In the genomic region with DNA sequence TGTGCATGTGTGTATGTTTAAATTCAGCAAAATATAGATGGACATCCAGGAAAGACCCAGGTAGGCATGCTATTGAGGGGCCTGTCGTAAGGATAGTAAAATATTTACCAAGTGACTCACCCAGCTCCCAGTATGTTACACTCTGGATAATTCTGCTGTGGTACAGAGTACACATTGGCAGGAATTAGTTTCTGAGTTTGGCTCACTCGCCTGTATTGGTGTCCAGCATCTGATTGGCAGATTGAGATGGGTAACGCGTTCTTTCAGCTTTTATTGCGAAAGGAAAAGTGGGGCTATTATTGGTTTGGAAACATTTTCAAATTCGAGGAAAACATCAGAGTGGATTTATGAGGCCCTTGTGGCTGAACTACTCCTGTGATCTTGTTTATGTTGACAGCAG, we compare ENCODE assay signal across 23 mouse cellular contexts.
DNase-seq lines count a peak whose midpoint lies in the region; ATAC-seq and TF ChIP-seq lines count a peak whose summit lies in the region.
"Had no signal": no experiment of that assay in that cellular context is flagged by ENCODE, and none has a peak within 500 bp of the region (broad histone marks: within the 10 kb centered on the region; RNA-seq: fewer than 3 reads in every experiment).

No protein-coding gene starts in this region.

- TF ChIP-seq CTCF in lung, postnatal 0 days (IDR thresholded peaks at IDR 0.05), result no peak
- no peak for TF ChIP-seq CTCF in stomach, postnatal 0 days (IDR thresholded peaks at IDR 0.05; ENCODE audit: low read depth)

- no peak for TF ChIP-seq EP300 in lung, postnatal 0 days (IDR thresholded peaks at IDR 0.05)
- no peak for TF ChIP-seq EP300 in stomach, postnatal 0 days (optimal IDR thresholded peaks at IDR 0.05)

- intact Hi-C loops in heart, postnatal 25 days (cut with DNase I), result no loop called here

- no peak overlapping the region for H3K4me3 ChIP-seq in lung, postnatal 0 days (ENCODE audit: low read depth, low read length)
- H3K4me3 ChIP-seq in intestine, embryonic 15.5 days (replicated peaks), result no peak overlapping the region
- H3K4me3 ChIP-seq in stomach, postnatal 0 days (ENCODE audit: low read depth, low read length), result no peak overlapping the region
- H3K4me3 ChIP-seq: hindbrain, embryonic 15.5 days; left cerebral cortex, adult 2 months; megakaryocyte, embryonic 14.5 days had no signal

- no peaks in the 10 kb centered on the region for H3K36me3 ChIP-seq in lung, postnatal 0 days (ENCODE audit: insufficient read depth, low read length)
- 0 out of 2 replicates have a peak, but pooled peaks cover 8% of the 10 kb centered on the region for H3K36me3 ChIP-seq in intestine, embryonic 15.5 days
- no peaks in the 10 kb centered on the region for H3K36me3 ChIP-seq in stomach, postnatal 0 days (ENCODE audit: control insufficient read depth, insufficient read depth, low read length)
- H3K36me3 ChIP-seq: G1E; hindbrain, embryonic 15.5 days had no signal

- peak; percentile 6 for DNase-seq in heart, adult 8-10 months (ENCODE audit: low spot score)
- DNase-seq in heart, postnatal 25 days (ENCODE audit: low spot score), result no peak
- DNase-seq in lung, postnatal 0 days (ENCODE audit: low spot score), result peak; percentile 36
- no peak for DNase-seq in lung, postnatal 4 days
- DNase-seq in stomach, postnatal 0 days (ENCODE audit: low spot score), result no peak
- no peak for DNase-seq in embryo, embryonic 11 days
- DNase-seq in spleen, postnatal 36 days (ENCODE audit: low spot score in 2 of 2), result no peak
- DNase-seq: adrenal gland, postnatal 36 days; cerebellum, adult 18-20 months; cerebellum, postnatal 36 days; forebrain, postnatal 0 days; heart, postnatal 4 days; kidney, adult 18-20 months; kidney, postnatal 10 days; lung, postnatal 14 days; thymus, adult 18-20 months; thymus, postnatal 4 days had no signal

- H3K9ac ChIP-seq in lung, postnatal 0 days (replicated peaks; ENCODE audit: low read depth), result no peak overlapping the region
- H3K9ac ChIP-seq in intestine, embryonic 15.5 days, result no peak overlapping the region
- H3K9ac ChIP-seq in stomach, postnatal 0 days (ENCODE audit: low read length), result no peak overlapping the region
- H3K9ac ChIP-seq: forebrain, postnatal 0 days; hindbrain, embryonic 15.5 days; liver, embryonic 14.5 days had no signal

- H3K27ac ChIP-seq in lung, postnatal 0 days (ENCODE audit: low read length), result no peak overlapping the region
- H3K27ac ChIP-seq in intestine, embryonic 15.5 days, result no peak overlapping the region
- no peak overlapping the region for H3K27ac ChIP-seq in stomach, postnatal 0 days (replicated peaks)
- H3K27ac ChIP-seq: hindbrain, embryonic 15.5 days; left cerebral cortex, adult 2 months; liver, embryonic 14.5 days had no signal

- H3K4me2 ChIP-seq in lung, postnatal 0 days (replicated peaks; ENCODE audit: low read depth, low read length), result no peak overlapping the region
- no peak overlapping the region for H3K4me2 ChIP-seq in intestine, embryonic 15.5 days (replicated peaks)
- no peak overlapping the region for H3K4me2 ChIP-seq in stomach, postnatal 0 days (replicated peaks; ENCODE audit: low read depth)
- H3K4me2 ChIP-seq: hindbrain, embryonic 15.5 days had no signal

- ATAC-seq in lung, postnatal 0 days, result no peak
- ATAC-seq in intestine, embryonic 15.5 days, result peak; percentile 90
- ATAC-seq in stomach, postnatal 0 days (ENCODE audit: low FRiP score, low TSS enrichment), result 0 out of 2 replicates have a peak, but pooled peaks have one; percentile 56

- H3K9me3 ChIP-seq in lung, postnatal 0 days (ENCODE audit: low read length), result no peaks in the 10 kb centered on the region
- H3K9me3 ChIP-seq in intestine, embryonic 15.5 days, result no peaks in the 10 kb centered on the region
- H3K9me3 ChIP-seq in stomach, postnatal 0 days (ENCODE audit: control insufficient read depth, low read length), result no peaks in the 10 kb centered on the region
- H3K9me3 ChIP-seq: hindbrain, embryonic 15.5 days had no signal

- H3K4me1 ChIP-seq in lung, postnatal 0 days (ENCODE audit: insufficient read depth, low read depth, low read length), result peaks cover 12% of the 10 kb centered on the region; the same call in 1 of the 2 replicates
- peaks cover 4% of the 10 kb centered on the region; the same call in 1 of the 2 replicates for H3K4me1 ChIP-seq in intestine, embryonic 15.5 days (replicated peaks)
- H3K4me1 ChIP-seq in stomach, postnatal 0 days (replicated peaks; ENCODE audit: control insufficient read depth, insufficient read depth), result no peaks in the 10 kb centered on the region
- H3K4me1 ChIP-seq: megakaryocyte, embryonic 14.5 days had no signal

- WGBS in lung, postnatal 0 days, result 52% methylated on average over 6 of the region's 6 CpGs
- WGBS in intestine, embryonic 15.5 days, result 53% methylated on average over 6 of the region's 6 CpGs
- 53% methylated on average over 6 of the region's 6 CpGs for WGBS in stomach, postnatal 0 days

- H3K27me3 ChIP-seq in lung, postnatal 0 days (replicated peaks; ENCODE audit: insufficient read depth, low read length), result no peaks in the 10 kb centered on the region
- no peaks in the 10 kb centered on the region for H3K27me3 ChIP-seq in intestine, embryonic 15.5 days (replicated peaks)
- no peaks in the 10 kb centered on the region for H3K27me3 ChIP-seq in stomach, postnatal 0 days (ENCODE audit: control insufficient read depth, insufficient read depth, low read length)
- H3K27me3 ChIP-seq: hindbrain, embryonic 15.5 days; megakaryocyte, embryonic 14.5 days had no signal

Comparison
In these comparisons a context has a peak if more than half of its experiments do, and no peak if none do; other contexts are left out.
1. DNase-seq: peak in heart, adult 8-10 months (single experiment) and lung, postnatal 0 days (single experiment); none in heart, postnatal 25 days (single experiment), lung, postnatal 4 days (0 of 2), stomach, postnatal 0 days (single experiment), embryo, embryonic 11 days (single experiment) and spleen, postnatal 36 days (0 of 2).